Mouse (Mus musculus) ES-E14 (cell line): Measurements from ENCODE around the gene Camkk1. TPM values are rescaled to one million over a fixed set of nuclear protein-coding genes. Genes with fewer than 3 reads are reported as not detected.

Experiments
- DNase-seq: peaks from one replicate; pipeline ENCODE4 v3.0.0-alpha.2; 2013; ENCODE audit warnings: low read depth, low spot score
- H3K27ac ChIP-seq: 2 replicates; pipeline ENCODE4 v1.5.1; 2012; ENCODE audit warnings: low read depth, mild to moderate bottlenecking, low read length, moderate library complexity, mixed read lengths; ENCODE audit not compliant: poor library complexity, insufficient read depth, severe bottlenecking
- H3K36me3 ChIP-seq: 2 replicates; pipeline ENCODE4 v1.6.1; 2012; ENCODE audit warnings: mild to moderate bottlenecking, low read length, moderate library complexity, mixed read lengths; ENCODE audit not compliant: control insufficient read depth, poor library complexity, insufficient read depth, severe bottlenecking
- H3K4me1 ChIP-seq, 2 experiments: fragments of 150-350 bp in 1 of 2; sonication (generic) in 1 of 2; 2 replicates each; pipeline ENCODE4 v1.6.1; 2012; ENCODE audit warnings: low read length in 2 of 2, mild to moderate bottlenecking in 1 of 2, mixed read lengths in 1 of 2; ENCODE audit not compliant: control insufficient read depth in 2 of 2, insufficient read depth in 2 of 2, poor library complexity in 1 of 2
- H3K4me3 ChIP-seq, 2 experiments: fragments of 150-350 bp in 1 of 2; sonication (generic) in 1 of 2; 2 replicates each; pipeline ENCODE4 v1.5.1; 2012; ENCODE audit warnings: low read length in 2 of 2, low read depth in 1 of 2, mild to moderate bottlenecking in 1 of 2, mixed read lengths in 1 of 2; ENCODE audit not compliant: insufficient read depth in 1 of 2, poor library complexity in 1 of 2, severe bottlenecking in 1 of 2
- H3K9ac ChIP-seq: 2 replicates; pipeline ENCODE4 v1.6.1; 2012; ENCODE audit warnings: low read depth, mild to moderate bottlenecking, low read length, mixed read lengths; ENCODE audit not compliant: poor library complexity, insufficient read depth, severe bottlenecking
- H3K9me3 ChIP-seq: fragments of 150-350 bp; sonication (generic); 2 replicates; pipeline ENCODE4 v1.6.1; 2012; ENCODE audit warnings: low read depth, mild to moderate bottlenecking, low read length; ENCODE audit not compliant: control insufficient read depth, insufficient read depth
- CHD2 ChIP-seq: IDR thresholded peaks from 2 replicates; pipeline ENCODE4 v1.6.1; 2014; ENCODE audit warnings: mild to moderate bottlenecking, low read depth, low read length, inconsistent platforms
- HCFC1 ChIP-seq: IDR thresholded peaks from 2 replicates; pipeline ENCODE4 v1.6.1; 2012; ENCODE audit warnings: low read length, inconsistent platforms, borderline replicate concordance; ENCODE audit not compliant: insufficient read depth
- MAFK ChIP-seq: IDR thresholded peaks from 2 replicates; pipeline ENCODE4 v1.6.1; 2014; ENCODE audit warnings: mild to moderate bottlenecking, low read depth, low read length, inconsistent platforms; ENCODE audit not compliant: insufficient read depth
- ZC3H11A ChIP-seq: IDR thresholded peaks from 2 replicates; pipeline ENCODE4 v1.6.1; 2012; ENCODE audit warnings: low read depth, mild to moderate bottlenecking, inconsistent platforms, low read length, borderline replicate concordance
- ZNF384 ChIP-seq: IDR thresholded peaks from 2 replicates; pipeline ENCODE4 v1.6.1; 2012; ENCODE audit warnings: low read depth, low read length, inconsistent platforms
- in situ Hi-C, 2 experiments: fragments of 600-800 bp; cut with MboI; formaldehyde crosslinking; loops; one replicate each; pipeline ENCODE4 v1.15.1; 2025; ENCODE audit warnings: low sequenced_read_pairs in 2 of 2, inconsistent platforms in 1 of 2; ENCODE audit not compliant: unreplicated experiment in 2 of 2
- total RNA-seq: library from RNA; depleted of rRNA; stranded (reverse); fragments of 300-350 nt; gene quantifications from 2 replicates; pipeline ENCODE4 v1.2.3, GENCODE M21; 2012

Camkk1 gene
- total RNA-seq, 1 experiment: 4.5 TPM

DNA sequence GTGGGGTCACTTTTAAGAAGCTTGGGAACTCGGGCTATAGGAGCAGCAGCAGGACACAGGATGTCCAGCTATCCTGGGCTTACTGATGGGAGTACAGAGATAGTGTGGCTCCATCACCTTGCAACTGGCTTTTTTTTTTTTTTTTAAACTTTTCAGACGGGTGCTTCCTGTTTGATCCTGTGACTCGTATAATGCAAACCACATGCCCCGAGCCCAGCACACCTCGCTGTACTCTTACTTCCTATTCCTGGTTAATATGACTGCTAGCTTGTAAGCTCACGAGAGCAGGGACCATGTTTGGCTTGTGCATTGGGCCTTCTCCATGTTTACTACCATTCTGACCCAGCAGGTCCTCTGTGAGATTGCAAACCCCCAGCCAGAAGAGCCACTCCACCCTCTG lies 65.5 kb downstream of the Camkk1 start:
- H3K9ac ChIP-seq: no peak overlapping the region
- no peaks in the 10 kb centered on the region for H3K9me3 ChIP-seq
- DNase-seq: no peak
- H3K4me3 ChIP-seq: no peak overlapping the region
- TF ChIP-seq HCFC1 (no peak), ZC3H11A (no peak), MAFK (no peak), ZNF384 (no peak), CHD2 (no peak)
- in situ Hi-C loops: no loop called here
- peaks cover 9% of the 10 kb centered on the region for H3K36me3 ChIP-seq
- H3K27ac ChIP-seq: no peak overlapping the region
- H3K4me1 ChIP-seq: no peaks in the 10 kb centered on the region

DNA sequence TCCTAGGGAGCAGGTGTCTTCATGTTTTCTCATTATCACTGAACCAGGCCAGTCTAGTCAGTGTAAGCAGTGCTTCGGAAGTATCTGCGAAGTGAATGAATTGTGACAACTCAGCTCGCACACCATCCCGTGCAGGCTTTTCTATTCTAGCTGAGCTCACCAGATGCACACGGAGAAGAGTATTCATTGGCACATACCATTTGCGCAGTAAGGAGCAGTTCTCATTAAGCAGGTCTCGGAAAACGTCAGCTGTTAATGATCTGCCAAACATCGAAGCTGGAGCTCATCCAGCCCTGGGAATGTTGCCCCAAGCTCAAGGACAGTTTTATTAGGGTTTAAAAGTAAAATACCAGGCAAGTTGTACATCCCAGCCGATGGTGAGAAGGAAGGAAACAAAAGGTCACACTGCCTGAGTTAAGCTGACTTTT lies 66.0 kb downstream of the Camkk1 start:
- no peaks in the 10 kb centered on the region for H3K9me3 ChIP-seq
- no peak overlapping the region for H3K4me3 ChIP-seq
- DNase-seq: no peak
- H3K36me3 ChIP-seq: peaks cover 6% of the 10 kb centered on the region; the same call in 1 of the 2 replicates
- H3K27ac ChIP-seq: no peak overlapping the region
- in situ Hi-C loops: no loop called here
- H3K9ac ChIP-seq: no peak overlapping the region
- TF ChIP-seq MAFK (no peak), HCFC1 (no peak), CHD2 (no peak), ZC3H11A (no peak), ZNF384 (no peak)
- no peaks in the 10 kb centered on the region for H3K4me1 ChIP-seq

DNA sequence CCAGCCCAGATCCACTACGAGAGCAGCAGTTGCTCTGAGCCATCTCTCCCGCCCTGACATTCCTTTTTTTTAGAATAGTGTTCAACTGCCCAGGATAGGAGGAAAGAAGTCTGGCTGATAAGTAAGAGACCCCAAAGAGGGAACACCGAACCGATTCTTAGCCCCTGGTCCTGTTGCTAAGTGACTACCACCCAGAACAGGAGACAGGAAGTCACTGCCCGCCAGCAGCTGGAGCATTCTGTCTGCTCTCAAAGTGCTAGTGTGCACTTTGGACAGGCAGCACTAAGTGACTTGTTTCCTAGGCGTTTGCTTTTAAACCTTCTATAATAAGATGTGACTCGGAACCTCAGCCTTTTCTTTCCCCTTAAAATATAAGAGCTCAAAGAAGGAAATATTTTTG lies 66.6 kb downstream of the Camkk1 start:
- no peak overlapping the region for H3K27ac ChIP-seq
- no peak for DNase-seq
- in situ Hi-C loops: no loop called here

DNA sequence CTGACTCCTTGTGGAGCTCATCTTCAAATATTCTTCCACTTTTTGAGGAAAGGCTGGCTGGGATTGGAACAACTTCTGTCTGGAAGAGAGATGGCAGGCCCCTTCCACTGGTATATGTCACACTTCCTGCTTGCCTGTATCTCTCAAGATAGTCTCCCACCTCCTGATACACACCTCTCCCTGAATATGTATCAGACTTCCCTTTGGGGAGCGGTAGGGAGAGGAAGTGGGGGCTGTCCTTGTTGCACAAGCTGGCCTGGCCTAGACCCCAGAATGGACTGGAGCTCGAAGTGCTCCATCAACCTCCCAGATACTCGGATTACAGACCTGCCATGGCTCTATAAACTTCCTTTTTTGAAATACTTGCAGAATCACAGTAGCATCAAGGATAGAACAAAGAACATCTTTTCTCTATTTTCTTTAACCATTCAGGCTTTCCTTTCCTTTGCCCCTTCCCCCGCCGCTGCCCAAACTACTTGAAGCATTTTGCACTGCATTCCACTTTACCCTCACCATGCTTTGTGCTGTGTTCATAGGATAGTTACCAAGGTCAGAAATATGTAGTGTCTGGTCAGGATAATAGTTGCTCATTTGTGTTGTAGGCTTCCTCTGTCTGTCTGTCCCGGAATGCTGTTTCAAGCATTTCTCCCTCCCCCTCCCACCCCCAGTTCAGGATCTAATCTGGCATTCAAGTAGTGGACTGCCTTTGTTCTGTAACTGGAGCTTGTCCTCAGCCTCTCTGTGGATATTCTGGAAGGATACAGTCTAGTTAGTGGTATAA lies 69.1 kb downstream of the Camkk1 start:
- Histone ChIP-seq H3K4me1 (no peaks in the 10 kb centered on the region), H3K4me3 (no peak overlapping the region), H3K9me3 (no peaks in the 10 kb centered on the region), H3K9ac (no peak overlapping the region), H3K36me3 (no peaks in the 10 kb centered on the region), H3K27ac (no peak overlapping the region)
- in situ Hi-C loops: no loop called here
- TF ChIP-seq ZC3H11A (no peak), ZNF384 (no peak), HCFC1 (no peak), CHD2 (no peak), MAFK (no peak)
- no peak for DNase-seq

More for the DNA sequence above, 66.6 kb downstream of the Camkk1 start:
- H3K36me3 ChIP-seq: 0 out of 2 replicates have a peak, but pooled peaks cover 4% of the 10 kb centered on the region
- no peak overlapping the region for H3K4me3 ChIP-seq
- H3K9me3 ChIP-seq: no peaks in the 10 kb centered on the region
- TF ChIP-seq HCFC1 (no peak), MAFK (no peak), ZC3H11A (no peak), ZNF384 (no peak)
- no peaks in the 10 kb centered on the region for H3K4me1 ChIP-seq
- no peak overlapping the region for H3K9ac ChIP-seq

GRCm38 (mm10) chr11:73090283-73090682 lies 71.5 kb downstream of the Camkk1 start, which contains the start of gene Itgae:
Itgae (plus strand) TSS chr11:73090583.
- no peaks in the 10 kb centered on the region for H3K9me3 ChIP-seq
- in situ Hi-C loops: no loop called here
- no peak within 1 kb of the TSS for H3K9ac ChIP-seq
- DNase-seq: no peak
- no peaks in the 10 kb centered on the region for H3K36me3 ChIP-seq
- no peak within 1 kb of the TSS for H3K27ac ChIP-seq
- H3K4me1 ChIP-seq: no peaks in the 10 kb centered on the region
- TF ChIP-seq ZNF384 (no peak), MAFK (no peak), CHD2 (no peak), ZC3H11A (no peak), HCFC1 (no peak)
- H3K4me3 ChIP-seq: no peak within 1 kb of the TSS
